Mouse (Mus musculus) lung, postnatal 0 days (tissue): ENCODE measurements at regions not wholly inside any gene's neighbourhood (a gene's known extent, or its start where the extent isn't known, plus 50 kb on each side); places are given as distances from the start of the nearest gene placed in this dataset.

ENCODE experiments used
- CTCF ChIP-seq: IDR thresholded peaks from 2 replicates; pipeline ENCODE4 v1.5.1; 2016; ENCODE audit warnings: antibody characterized with exemption, mild to moderate bottlenecking
- EP300 ChIP-seq: IDR thresholded peaks from 2 replicates; pipeline ENCODE4 v1.6.1; 2016; ENCODE audit warnings: antibody characterized with exemption, mild to moderate bottlenecking, control low read depth

DNA sequence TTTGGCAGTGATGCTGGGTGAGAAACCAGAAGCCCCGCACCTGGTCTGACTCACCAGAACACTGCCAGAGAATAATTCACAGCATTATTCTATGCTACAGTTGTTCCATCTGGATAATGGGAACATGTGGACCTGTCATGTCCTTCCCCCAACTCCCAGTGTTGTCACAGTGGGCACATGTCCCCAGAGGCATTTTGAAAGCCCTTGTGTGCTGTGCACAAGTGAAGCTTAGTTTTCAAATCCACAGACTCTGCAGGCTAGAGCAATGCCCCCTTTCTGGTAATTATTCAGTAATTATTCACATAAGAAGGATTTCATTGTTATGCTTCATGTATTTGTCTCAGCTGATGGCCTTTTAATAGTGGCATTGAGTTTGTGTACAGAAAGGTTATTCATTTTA is 146.7 kb downstream of the Slc4a3 start:
- TF ChIP-seq CTCF, result no peak
- TF ChIP-seq EP300, result no peak
